Mouse (Mus musculus): ENCODE measurements around the gene Stim1. TPM values are rescaled to one million over a fixed set of nuclear protein-coding genes. Genes with fewer than 3 reads are reported as not detected.

Stim1 gene
- polyA plus RNA-seq, 1 experiment from 2014 or later, result 11.0 TPM

DNA sequence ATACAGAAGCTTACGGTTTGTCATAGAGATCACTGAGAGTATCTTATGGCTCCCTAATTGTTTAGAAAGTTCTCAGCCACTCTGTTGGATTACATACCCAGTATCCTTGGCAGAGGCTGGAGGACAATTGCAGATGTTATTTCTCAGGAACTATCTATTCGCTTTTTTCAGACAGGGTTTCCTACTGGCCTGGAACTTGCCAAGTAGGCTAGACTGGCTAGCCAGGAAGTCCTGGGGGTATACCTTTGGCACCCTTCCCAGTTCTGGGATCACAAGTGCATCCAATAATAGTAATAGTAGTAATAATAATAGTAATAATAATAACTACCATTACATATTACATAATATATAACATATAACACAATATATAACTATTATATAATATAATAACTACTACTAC lies 38.0 kb downstream of the Stim1 start:
- Histone ChIP-seq H3K4me2 (ENCODE audit: low read depth) (no peak overlapping the region), H3K27ac (ENCODE audit: low read depth, low read length) (no peak overlapping the region), H3K27me3 (ENCODE audit: control insufficient read depth, insufficient read depth, low read length) (no peaks in the 10 kb centered on the region), H3K4me1 (ENCODE audit: control insufficient read depth, insufficient read depth, low read length) (no peaks in the 10 kb centered on the region), H3K36me3 (ENCODE audit: control insufficient read depth, insufficient read depth, low read length) (no peaks in the 10 kb centered on the region), H3K4me3 (ENCODE audit: low read depth, low read length) (no peak overlapping the region), H3K9me3 (ENCODE audit: control insufficient read depth, low read length) (no peaks in the 10 kb centered on the region), H3K9ac (ENCODE audit: low read length) (no peak overlapping the region)
- ATAC-seq (ENCODE audit: insufficient read depth, low FRiP score, low TSS enrichment) (no peak), DNase-seq (ENCODE audit: low spot score) (no peak)
- WGBS, result 93% methylated on average over 2 of the region's 2 CpGs

DNA sequence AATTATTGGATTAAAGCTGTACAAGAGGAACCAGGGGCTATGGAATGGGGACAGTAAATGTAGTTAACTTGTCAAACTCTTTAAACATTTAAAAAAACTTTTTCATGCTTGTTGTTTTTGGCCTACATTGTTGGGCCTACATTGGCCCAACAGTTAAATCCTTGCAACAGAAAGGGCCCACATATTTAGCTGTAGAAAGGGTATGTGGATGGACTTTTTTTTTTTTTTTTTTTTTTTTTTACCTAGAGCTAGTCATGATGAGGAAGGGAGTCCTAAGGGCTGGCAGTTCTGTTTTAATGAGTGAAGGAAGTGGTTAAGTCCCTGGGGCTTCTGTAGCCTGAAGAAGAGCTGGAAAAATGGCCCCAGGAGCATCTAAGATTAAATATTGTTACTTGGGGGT lies 42.7 kb downstream of the Stim1 start:
- Histone ChIP-seq H3K27ac (ENCODE audit: low read depth, low read length) (no peak overlapping the region), H3K36me3 (ENCODE audit: control insufficient read depth, insufficient read depth, low read length) (no peaks in the 10 kb centered on the region), H3K9me3 (ENCODE audit: control insufficient read depth, low read length) (no peaks in the 10 kb centered on the region), H3K4me2 (ENCODE audit: low read depth) (no peak overlapping the region), H3K27me3 (ENCODE audit: control insufficient read depth, insufficient read depth, low read length) (no peaks in the 10 kb centered on the region), H3K9ac (ENCODE audit: low read length) (no peak overlapping the region), H3K4me3 (ENCODE audit: low read depth, low read length) (no peak overlapping the region), H3K4me1 (ENCODE audit: control insufficient read depth, insufficient read depth, low read length) (no peaks in the 10 kb centered on the region)
- no peak for ATAC-seq (ENCODE audit: insufficient read depth, low FRiP score, low TSS enrichment)
- DNase-seq (ENCODE audit: low spot score), result no peak

DNA sequence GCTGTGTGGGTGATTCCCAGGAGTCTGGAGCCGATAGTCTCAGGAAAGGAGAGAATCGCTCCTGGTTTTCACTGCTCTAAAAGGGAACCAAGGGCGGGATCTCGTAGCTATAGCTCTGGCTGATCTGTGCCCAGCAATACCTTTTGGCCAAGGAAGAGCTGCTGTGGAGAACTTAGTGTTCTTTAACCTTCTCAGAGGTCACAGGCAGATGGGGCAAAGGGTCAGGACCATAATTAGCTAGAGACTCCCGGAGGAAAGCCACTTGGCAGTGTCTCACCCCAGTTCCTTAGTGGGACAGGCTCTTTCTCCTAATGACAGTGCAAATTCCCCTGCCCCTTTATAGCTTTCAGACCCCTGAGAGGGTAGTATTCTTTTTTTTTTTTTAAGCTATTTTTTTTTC lies 43.2 kb downstream of the Stim1 start:
- WGBS, result 81% methylated on average over 5 of the region's 5 CpGs
- no peak overlapping the region for H3K27ac ChIP-seq (ENCODE audit: low read depth, low read length)
- H3K4me3 ChIP-seq (ENCODE audit: low read depth, low read length), result no peak overlapping the region
- H3K27me3 ChIP-seq (ENCODE audit: control insufficient read depth, insufficient read depth, low read length), result no peaks in the 10 kb centered on the region
- ATAC-seq (ENCODE audit: insufficient read depth, low FRiP score, low TSS enrichment) (no peak), DNase-seq (ENCODE audit: low spot score) (no peak)
- H3K4me1 ChIP-seq (ENCODE audit: control insufficient read depth, insufficient read depth, low read length), result no peaks in the 10 kb centered on the region
- no peaks in the 10 kb centered on the region for H3K36me3 ChIP-seq (ENCODE audit: control insufficient read depth, insufficient read depth, low read length)
- H3K4me2 ChIP-seq (ENCODE audit: low read depth), result no peak overlapping the region
- H3K9me3 ChIP-seq (ENCODE audit: control insufficient read depth, low read length), result no peaks in the 10 kb centered on the region
- H3K9ac ChIP-seq (ENCODE audit: low read length), result no peak overlapping the region

- no peak overlapping the region for H3K4me3 ChIP-seq (ENCODE audit: low read depth, low read length)
- no peak for ATAC-seq (ENCODE audit: insufficient read depth, low FRiP score, low TSS enrichment)
- H3K4me2 ChIP-seq (ENCODE audit: low read depth), result no peak overlapping the region
- H3K9me3 ChIP-seq (ENCODE audit: control insufficient read depth, low read length), result no peaks in the 10 kb centered on the region
- no peak overlapping the region for H3K9ac ChIP-seq (ENCODE audit: low read length)
- no peaks in the 10 kb centered on the region for H3K4me1 ChIP-seq (ENCODE audit: control insufficient read depth, insufficient read depth, low read length)
- WGBS, result 82% methylated on average over 4 of the region's 4 CpGs
- H3K27me3 ChIP-seq (ENCODE audit: control insufficient read depth, insufficient read depth, low read length), result no peaks in the 10 kb centered on the region
- no peak for DNase-seq (ENCODE audit: low spot score)
- H3K27ac ChIP-seq (ENCODE audit: low read depth, low read length), result no peak overlapping the region
- H3K36me3 ChIP-seq (ENCODE audit: control insufficient read depth, insufficient read depth, low read length), result no peaks in the 10 kb centered on the region
Observed at GRCm38 (mm10) chr7:102312840-102313534, 45.4 kb downstream of the Stim1 start.

- Histone ChIP-seq H3K36me3 (ENCODE audit: control insufficient read depth, insufficient read depth, low read length) (no peaks in the 10 kb centered on the region), H3K4me2 (ENCODE audit: low read depth) (no peak overlapping the region), H3K9ac (ENCODE audit: low read length) (no peak overlapping the region), H3K4me1 (ENCODE audit: control insufficient read depth, insufficient read depth, low read length) (no peaks in the 10 kb centered on the region), H3K27me3 (ENCODE audit: control insufficient read depth, insufficient read depth, low read length) (no peaks in the 10 kb centered on the region), H3K9me3 (ENCODE audit: control insufficient read depth, low read length) (no peaks in the 10 kb centered on the region), H3K4me3 (ENCODE audit: low read depth, low read length) (no peak overlapping the region), H3K27ac (ENCODE audit: low read depth, low read length) (no peak overlapping the region)
- WGBS, result 86% methylated on average over 2 of the region's 2 CpGs
- ATAC-seq (ENCODE audit: insufficient read depth, low FRiP score, low TSS enrichment), result no peak
- no peak for DNase-seq (ENCODE audit: low spot score)
Observed at GRCm38 (mm10) chr7:102313535-102313863, 45.9 kb downstream of the Stim1 start.

- Histone ChIP-seq H3K4me1 (ENCODE audit: control insufficient read depth, insufficient read depth, low read length) (no peaks in the 10 kb centered on the region), H3K4me2 (ENCODE audit: low read depth) (no peak overlapping the region), H3K4me3 (ENCODE audit: low read depth, low read length) (no peak overlapping the region), H3K9ac (ENCODE audit: low read length) (no peak overlapping the region), H3K9me3 (ENCODE audit: control insufficient read depth, low read length) (no peaks in the 10 kb centered on the region), H3K36me3 (ENCODE audit: control insufficient read depth, insufficient read depth, low read length) (no peaks in the 10 kb centered on the region), H3K27ac (ENCODE audit: low read depth, low read length) (no peak overlapping the region), H3K27me3 (ENCODE audit: control insufficient read depth, insufficient read depth, low read length) (no peaks in the 10 kb centered on the region)
- WGBS, result 68% methylated on average over 1 of the region's 1 CpGs
- DNase-seq (ENCODE audit: low spot score), result no peak
- no peak for ATAC-seq (ENCODE audit: insufficient read depth, low FRiP score, low TSS enrichment)
Observed at GRCm38 (mm10) chr7:102314107-102314506, 46.5 kb downstream of the Stim1 start.

DNA sequence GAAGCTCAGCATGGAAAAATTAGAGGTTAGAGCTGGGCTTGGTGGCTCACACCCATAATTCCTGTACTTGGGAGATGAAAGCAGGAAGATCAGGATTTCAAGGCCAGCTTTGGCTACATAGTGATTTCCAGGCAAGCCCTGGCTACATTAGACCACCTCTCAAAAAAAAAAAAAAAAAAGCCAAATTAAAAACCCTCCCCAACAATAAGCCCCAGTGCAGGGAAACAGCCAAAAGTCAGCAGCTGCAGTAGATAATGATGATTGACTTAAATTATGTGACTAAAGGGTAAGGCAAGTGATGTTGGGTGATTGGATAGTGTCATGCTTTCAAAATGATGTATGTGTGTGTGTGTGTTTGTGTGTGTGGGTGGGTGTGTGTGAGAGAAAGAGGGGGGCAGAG lies 47.3 kb downstream of the Stim1 start:
- Histone ChIP-seq H3K27me3 (ENCODE audit: control insufficient read depth, insufficient read depth, low read length) (no peaks in the 10 kb centered on the region), H3K9ac (ENCODE audit: low read length) (no peak overlapping the region), H3K4me3 (ENCODE audit: low read depth, low read length) (no peak overlapping the region), H3K27ac (ENCODE audit: low read depth, low read length) (no peak overlapping the region), H3K4me1 (ENCODE audit: control insufficient read depth, insufficient read depth, low read length) (no peaks in the 10 kb centered on the region), H3K36me3 (ENCODE audit: control insufficient read depth, insufficient read depth, low read length) (no peaks in the 10 kb centered on the region), H3K9me3 (ENCODE audit: control insufficient read depth, low read length) (no peaks in the 10 kb centered on the region), H3K4me2 (ENCODE audit: low read depth) (no peak overlapping the region)
- DNase-seq (ENCODE audit: low spot score), result no peak
- no peak for ATAC-seq (ENCODE audit: insufficient read depth, low FRiP score, low TSS enrichment)

GRCm38 (mm10) chr7:102315435-102315834 lies 47.8 kb downstream of the Stim1 start:
- ATAC-seq (ENCODE audit: insufficient read depth, low FRiP score, low TSS enrichment) (no peak), DNase-seq (ENCODE audit: low spot score) (no peak)
- no peak overlapping the region for H3K4me2 ChIP-seq (ENCODE audit: low read depth)
- H3K4me3 ChIP-seq (ENCODE audit: low read depth, low read length), result no peak overlapping the region
- H3K9ac ChIP-seq (ENCODE audit: low read length), result no peak overlapping the region
- H3K27ac ChIP-seq (ENCODE audit: low read depth, low read length), result no peak overlapping the region
- H3K36me3 ChIP-seq (ENCODE audit: control insufficient read depth, insufficient read depth, low read length), result no peaks in the 10 kb centered on the region
- WGBS, result 46% methylated on average over 7 of the region's 7 CpGs
- H3K27me3 ChIP-seq (ENCODE audit: control insufficient read depth, insufficient read depth, low read length), result no peaks in the 10 kb centered on the region
- no peaks in the 10 kb centered on the region for H3K4me1 ChIP-seq (ENCODE audit: control insufficient read depth, insufficient read depth, low read length)
- H3K9me3 ChIP-seq (ENCODE audit: control insufficient read depth, low read length), result no peaks in the 10 kb centered on the region

GRCm38 (mm10) chr7:102317583-102318168 lies 50.1 kb downstream of the Stim1 start:
- Histone ChIP-seq H3K4me1 (ENCODE audit: control insufficient read depth, insufficient read depth, low read length) (no peaks in the 10 kb centered on the region), H3K27me3 (ENCODE audit: control insufficient read depth, insufficient read depth, low read length) (no peaks in the 10 kb centered on the region), H3K36me3 (ENCODE audit: control insufficient read depth, insufficient read depth, low read length) (no peaks in the 10 kb centered on the region), H3K9me3 (ENCODE audit: control insufficient read depth, low read length) (no peaks in the 10 kb centered on the region), H3K9ac (ENCODE audit: low read length) (no peak overlapping the region), H3K4me3 (ENCODE audit: low read depth, low read length) (no peak overlapping the region), H3K4me2 (ENCODE audit: low read depth) (no peak overlapping the region), H3K27ac (ENCODE audit: low read depth, low read length) (no peak overlapping the region)
- ATAC-seq (ENCODE audit: insufficient read depth, low FRiP score, low TSS enrichment) (no peak), DNase-seq (ENCODE audit: low spot score) (no peak)
- 97% methylated on average over 3 of the region's 3 CpGs for WGBS
